Mouse (Mus musculus) bone marrow macrophage, adult 2 months (primary cell): ENCODE data around the gene Cib2. TPM values are rescaled to one million over a fixed set of nuclear protein-coding genes. Genes with fewer than 3 reads are reported as not detected.
"Not testable (repeated sequence)": the region's sequence is repeated elsewhere in the genome, so short reads cannot be mapped to it uniquely, and the experiment has no call there.

Experiments
- H3K27ac ChIP-seq: 2 replicates; pipeline ENCODE4 v1.5.1; 2012; ENCODE audit warnings: low read depth, low read length; ENCODE audit not compliant: insufficient read depth
- H3K4me1 ChIP-seq: 2 replicates; pipeline ENCODE4 v1.6.1; 2012; ENCODE audit warnings: low read length; ENCODE audit not compliant: control insufficient read depth, insufficient read depth
- H3K4me3 ChIP-seq: 2 replicates; pipeline ENCODE4 v1.5.1; 2012; ENCODE audit warnings: mild to moderate bottlenecking, low read length, moderate library complexity; ENCODE audit not compliant: insufficient read depth
- CTCF ChIP-seq: IDR thresholded peaks from 2 replicates; pipeline ENCODE4 v1.5.1; 2012; ENCODE audit warnings: low read depth, mild to moderate bottlenecking, low read length, moderate library complexity
- POLR2A ChIP-seq: IDR thresholded peaks from 2 replicates; pipeline ENCODE4 v1.6.1; 2012; ENCODE audit warnings: mild to moderate bottlenecking, low read depth, low read length, borderline replicate concordance
- polyA plus RNA-seq: library from polyadenylated mRNA; stranded (reverse); fragments of >200 nt; gene quantifications from 2 replicates; pipeline ENCODE4 v1.2.4, GENCODE M21; 2012; ENCODE audit not compliant: missing spikeins, insufficient read depth, insufficient read length

Gene Cib2
- polyA plus RNA-seq, 1 experiment: 14.6 TPM

DNA sequence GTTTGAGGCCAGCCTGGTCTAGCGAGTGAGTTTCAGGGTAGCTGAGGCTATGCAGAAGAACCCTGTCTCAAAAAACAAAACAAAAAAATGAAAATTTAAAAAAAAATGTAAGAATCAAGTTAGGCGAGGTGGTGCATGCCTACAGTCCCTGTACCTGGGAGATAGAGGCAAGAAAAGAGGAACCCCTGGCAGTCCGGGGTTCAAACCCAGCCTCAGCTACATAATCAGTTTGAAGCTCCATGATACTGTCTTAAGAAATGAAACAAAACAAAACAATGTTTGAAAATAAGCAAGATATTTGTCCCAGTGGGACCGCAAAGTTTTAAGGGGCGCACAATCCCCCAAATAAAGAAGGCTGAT, 25.8 kb upstream of the Cib2 start:
- no peak overlapping the region for H3K27ac ChIP-seq
- H3K4me1 ChIP-seq: peaks cover 14% of the 10 kb centered on the region
- peak overlapping the region; percentile 46 for H3K4me3 ChIP-seq
- no peak for TF ChIP-seq CTCF

- H3K27ac ChIP-seq, H3K4me3 ChIP-seq: not testable (repeated sequence)
- H3K4me1 ChIP-seq: peaks cover 11% of the 10 kb centered on the region
These were observed 24.1 kb upstream of the Cib2 start for GRCm38 (mm10) chr9:54584127-54584526.

GRCm38 (mm10) chr9:54583712-54584111, 23.7 kb upstream of the Cib2 start:
- TF ChIP-seq CTCF (no peak), POLR2A (no peak)
- Histone ChIP-seq H3K4me3 (no peak overlapping the region), H3K4me1 (peaks cover 11% of the 10 kb centered on the region), H3K27ac (no peak overlapping the region)

DNA sequence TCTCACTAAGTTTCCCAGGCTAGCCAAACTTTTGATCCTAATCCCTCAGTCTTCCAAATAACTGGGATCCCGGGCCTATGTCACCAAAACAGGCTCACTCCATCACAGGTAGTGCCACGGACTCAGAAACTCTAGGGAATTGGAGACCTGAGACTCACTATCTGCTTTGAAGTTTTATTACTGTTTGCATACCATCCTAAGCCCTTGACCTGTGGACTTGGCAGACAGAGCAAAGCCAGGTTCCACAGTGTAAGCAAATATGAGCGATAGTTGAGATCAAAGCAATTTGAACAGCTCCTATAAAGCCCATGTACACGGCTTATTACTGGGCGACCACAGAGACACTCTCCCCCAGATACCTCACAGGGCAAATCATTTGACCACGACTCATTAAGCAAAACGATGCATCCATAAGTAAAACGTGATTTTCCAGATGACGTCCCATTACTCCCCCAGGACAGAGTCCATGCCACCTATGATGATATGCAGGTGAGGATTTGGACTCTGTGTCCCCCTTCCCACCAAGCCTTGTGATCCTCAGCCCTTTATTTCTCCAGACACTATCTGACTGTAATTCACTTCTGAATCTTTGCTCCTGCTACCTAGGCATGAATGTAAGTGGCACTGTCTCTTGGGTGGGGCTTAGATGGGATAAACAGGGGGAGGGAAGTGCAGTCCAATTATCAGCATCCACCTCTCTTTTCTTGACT, 11.3 kb upstream of the Cib2 start:
- H3K4me3 ChIP-seq: no peak overlapping the region
- no peak for TF ChIP-seq CTCF
- TF ChIP-seq POLR2A: no peak
- H3K4me1 ChIP-seq: peaks cover 7% of the 10 kb centered on the region; the same call in 1 of the 2 replicates
- H3K27ac ChIP-seq: no peak overlapping the region

DNA sequence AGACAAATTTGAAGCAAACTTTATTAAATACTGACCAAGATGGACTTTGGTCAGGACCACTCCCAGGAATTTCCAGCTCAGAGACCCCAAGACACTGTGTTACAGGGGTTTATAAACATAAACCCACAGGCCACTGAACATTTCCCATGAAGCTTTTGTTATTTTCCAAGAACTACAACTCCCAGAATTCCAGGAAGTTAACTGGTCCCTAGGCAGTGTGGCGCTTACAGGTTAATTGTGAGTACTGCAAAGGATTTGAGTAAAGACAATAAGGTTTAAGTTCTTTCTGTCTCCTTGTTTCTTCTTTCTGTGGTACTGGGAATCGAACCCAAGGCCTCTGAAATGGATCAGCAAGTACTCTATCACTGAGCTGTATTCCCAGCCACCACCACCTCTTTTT, 8.7 kb upstream of the Cib2 start:
- Histone ChIP-seq H3K27ac (no peak overlapping the region), H3K4me1 (peaks cover 7% of the 10 kb centered on the region; the same call in 1 of the 2 replicates), H3K4me3 (no peak overlapping the region)
- TF ChIP-seq POLR2A (no peak), CTCF (no peak)

DNA sequence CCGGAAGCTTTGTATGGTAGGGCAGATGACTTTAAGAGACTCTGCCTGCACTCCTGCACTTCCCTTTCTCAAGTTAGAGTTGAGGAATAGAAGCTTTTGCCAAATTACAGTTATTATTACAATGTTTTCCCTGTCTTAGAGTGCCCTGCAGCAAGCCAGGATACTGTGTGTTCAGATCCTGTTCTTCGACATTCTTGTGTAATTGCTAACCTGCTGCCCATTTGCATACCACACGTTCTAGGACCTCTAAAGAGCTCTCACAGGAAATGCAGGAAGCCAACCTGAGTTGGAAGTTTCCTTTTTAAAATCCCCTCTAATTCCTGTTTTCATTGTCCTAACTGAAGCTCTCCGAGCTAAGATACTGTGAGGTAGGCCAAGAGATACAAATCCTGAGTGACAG, 6.9 kb upstream of the Cib2 start:
- Histone ChIP-seq H3K27ac (no peak overlapping the region), H3K4me1 (peaks cover 7% of the 10 kb centered on the region; the same call in 1 of the 2 replicates), H3K4me3 (no peak overlapping the region)
- TF ChIP-seq CTCF (no peak), POLR2A (no peak)

DNA sequence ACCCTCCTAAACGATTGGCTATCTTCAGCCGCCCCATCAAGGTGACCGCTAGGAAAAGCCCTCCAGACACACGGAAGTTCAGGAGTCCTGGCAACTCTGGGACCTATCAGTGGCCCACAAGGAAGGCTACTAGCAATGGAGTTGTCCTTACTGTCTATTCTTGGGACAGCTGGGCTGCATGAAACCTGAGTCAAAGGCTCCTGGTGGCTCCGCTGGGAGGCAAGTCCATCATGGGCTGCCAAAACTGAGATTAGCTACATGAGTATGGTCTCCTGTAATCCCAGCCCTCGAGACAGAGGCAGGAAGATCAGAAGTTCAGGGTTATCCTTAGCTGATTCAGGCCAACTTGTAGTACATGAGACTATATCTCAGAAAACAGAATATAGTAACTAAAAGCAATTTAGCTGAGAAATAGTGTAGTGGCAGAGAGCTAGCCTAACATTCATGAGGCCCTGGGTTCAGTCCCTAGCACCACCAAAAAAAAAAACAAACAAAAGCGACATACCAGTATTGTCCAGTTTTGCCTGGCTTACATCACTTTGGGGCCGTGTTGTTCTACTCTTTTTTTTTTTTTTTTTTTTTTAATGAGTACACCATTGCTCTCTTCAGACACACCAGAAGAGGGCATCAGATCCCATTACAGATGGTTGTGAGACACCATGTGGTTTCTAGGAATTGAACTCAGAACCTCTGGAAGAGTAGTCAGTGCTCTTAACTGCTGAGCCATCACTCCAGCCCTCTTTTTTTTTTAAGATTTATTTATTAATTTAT, 998 bp upstream of the Cib2 start:
- Histone ChIP-seq H3K27ac (no peak overlapping the region), H3K4me3 (no peak overlapping the region)
- TF ChIP-seq POLR2A (no peak), CTCF (no peak)

DNA sequence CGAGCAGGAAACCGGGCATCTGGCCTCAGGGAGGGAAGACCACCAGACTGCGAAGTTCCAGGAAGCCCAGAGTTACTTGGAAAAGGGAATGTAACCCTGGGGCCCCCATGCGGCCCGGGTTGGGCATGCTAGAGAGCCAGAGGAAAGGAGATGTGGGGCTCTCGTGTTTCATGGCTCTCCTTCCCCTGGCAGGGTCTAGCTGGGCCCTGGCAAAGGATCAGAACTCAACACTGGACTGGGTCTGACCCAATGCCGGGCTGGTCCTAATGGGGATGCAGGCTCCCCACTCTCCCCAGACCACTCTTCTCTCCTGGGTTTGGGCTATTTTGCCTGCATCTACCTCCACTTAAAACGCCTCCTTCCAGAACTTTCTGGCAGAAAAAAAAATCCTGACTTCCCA, 1.3 kb downstream of the Cib2 start:
- TF ChIP-seq CTCF (no peak), POLR2A (no peak)
- Histone ChIP-seq H3K4me3 (no peak overlapping the region), H3K27ac (no peak overlapping the region), H3K4me1 (peaks cover 15% of the 10 kb centered on the region)

More for the DNA sequence above, 998 bp upstream of the Cib2 start:
- peaks cover 2% of the 10 kb centered on the region; the same call in 1 of the 2 replicates for H3K4me1 ChIP-seq

- peak overlapping the region; percentile 43 for H3K27ac ChIP-seq
- H3K4me3 ChIP-seq: no peak overlapping the region
- peaks cover 13% of the 10 kb centered on the region for H3K4me1 ChIP-seq
- TF ChIP-seq POLR2A: no peak
- no peak for TF ChIP-seq CTCF
These were observed 5.0 kb downstream of the Cib2 start for GRCm38 (mm10) chr9:54555044-54555443.

- Histone ChIP-seq H3K4me3 (no peak overlapping the region), H3K27ac (no peak overlapping the region), H3K4me1 (peaks cover 13% of the 10 kb centered on the region)
- no peak for TF ChIP-seq CTCF
- no peak for TF ChIP-seq POLR2A
These were observed 7.6 kb downstream of the Cib2 start for GRCm38 (mm10) chr9:54552409-54552808.
